Mouse (Mus musculus) hematopoietic stem cell, adult 5-6 weeks (primary cell): ENCODE data around the gene Rep15. TPM values are rescaled to one million over a fixed set of nuclear protein-coding genes. Genes with fewer than 3 reads are reported as not detected.

Experiments used
- ATAC-seq, 2 experiments: fragments of 125-278 bp in 1 of 2; replicated peaks in 1 of 2; 2 replicates each; pipeline ENCODE4 v1.8.0; 2016 to 2017; ENCODE audit warnings: inconsistent platforms in 2 of 2, mild to moderate bottlenecking in 2 of 2, moderate number of reproducible peaks in 2 of 2, low read depth in 1 of 2, moderate TSS enrichment in 1 of 2; ENCODE audit not compliant: low FRiP score in 2 of 2, poor library complexity in 2 of 2, severe bottlenecking in 2 of 2, insufficient read depth in 1 of 2, low TSS enrichment in 1 of 2
- total RNA-seq: library from RNA; stranded (forward); fragments of 172-1452, 232-1000 nt; gene quantifications from 2 replicates; pipeline ENCODE4 v1.2.3, GENCODE M21; 2017

Rep15 gene
- total RNA-seq, 1 experiment from 2014 or later = not detected

DNA sequence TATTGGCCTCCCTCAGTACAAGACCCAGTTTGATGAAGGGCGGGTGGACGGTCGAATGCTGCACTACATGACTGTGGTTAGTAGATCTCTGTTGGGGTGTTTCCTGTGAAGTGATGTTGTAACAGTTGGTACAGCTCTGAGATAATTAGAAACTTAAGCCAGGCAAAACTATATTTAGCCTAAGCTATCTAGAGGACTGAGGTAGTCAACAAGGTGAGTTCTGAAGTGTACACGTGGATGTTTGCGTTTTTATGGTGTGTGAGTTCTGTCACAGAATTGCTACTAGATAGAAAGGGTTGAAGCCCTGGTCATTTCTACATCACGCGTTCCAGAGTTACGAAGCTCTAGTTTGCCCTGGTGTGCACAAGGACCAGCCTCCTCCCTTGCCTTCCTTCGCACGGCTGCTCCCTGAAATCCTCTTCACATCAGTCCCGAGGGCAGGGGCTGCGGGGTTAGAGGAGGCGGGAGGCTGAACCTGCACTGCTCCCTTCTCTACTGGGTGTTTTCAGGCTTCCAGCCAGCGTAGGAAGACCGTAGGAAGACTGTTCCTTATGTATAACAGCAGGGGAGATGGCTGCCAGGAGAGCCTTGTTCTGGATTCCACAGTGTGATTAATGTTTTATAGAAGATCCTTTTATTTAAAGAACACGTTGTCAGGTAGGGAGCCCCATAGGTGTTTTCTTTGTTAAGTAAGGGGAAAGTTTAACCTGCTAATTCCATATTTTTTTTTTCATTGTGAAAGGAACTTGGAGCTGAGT, 9.8 kb upstream of the Rep15 start:
- no peak for ATAC-seq

GRCm38 (mm10) chr6:147023133-147023395, 9.3 kb upstream of the Rep15 start:
- ATAC-seq = no peak

DNA sequence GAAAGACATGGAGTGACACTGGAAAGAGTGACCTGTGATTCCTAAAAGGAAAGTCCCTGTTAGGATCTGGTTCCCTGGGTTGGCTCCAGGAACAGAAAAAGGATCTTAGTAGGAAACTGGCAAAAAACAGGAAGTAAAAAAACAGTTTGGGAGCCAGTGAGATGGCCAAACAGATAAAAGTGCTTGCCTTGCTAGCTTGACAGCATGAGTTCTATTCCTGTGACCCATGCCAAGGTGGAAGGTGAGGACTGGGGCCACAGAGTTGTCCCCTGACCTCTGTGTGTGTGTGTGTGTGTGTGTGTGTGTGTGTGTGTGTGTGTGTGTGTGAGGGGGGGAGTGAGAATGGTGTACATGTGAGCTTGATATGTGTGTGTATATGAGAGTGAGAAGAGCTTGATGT, 8.8 kb upstream of the Rep15 start:
- no peak for ATAC-seq

DNA sequence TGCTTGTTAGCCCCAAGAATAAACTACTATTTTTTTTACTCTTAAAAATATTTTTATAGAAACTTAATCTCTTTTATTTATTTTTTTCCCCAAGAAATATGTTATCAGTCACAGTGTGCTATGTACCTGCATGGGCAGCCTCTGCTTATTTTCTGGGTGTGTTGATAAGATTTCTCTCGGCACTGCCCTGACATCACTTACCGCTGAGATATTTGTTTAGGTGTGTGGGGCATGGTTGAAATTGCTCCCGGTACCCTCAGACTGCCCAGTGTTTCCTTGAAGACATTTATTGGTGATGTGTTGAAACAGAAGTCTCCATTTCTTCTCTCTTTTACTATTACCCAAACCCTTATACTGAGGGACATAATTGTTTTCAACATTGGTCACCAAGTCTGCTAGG, 7.6 kb upstream of the Rep15 start:
- no peak for ATAC-seq

DNA sequence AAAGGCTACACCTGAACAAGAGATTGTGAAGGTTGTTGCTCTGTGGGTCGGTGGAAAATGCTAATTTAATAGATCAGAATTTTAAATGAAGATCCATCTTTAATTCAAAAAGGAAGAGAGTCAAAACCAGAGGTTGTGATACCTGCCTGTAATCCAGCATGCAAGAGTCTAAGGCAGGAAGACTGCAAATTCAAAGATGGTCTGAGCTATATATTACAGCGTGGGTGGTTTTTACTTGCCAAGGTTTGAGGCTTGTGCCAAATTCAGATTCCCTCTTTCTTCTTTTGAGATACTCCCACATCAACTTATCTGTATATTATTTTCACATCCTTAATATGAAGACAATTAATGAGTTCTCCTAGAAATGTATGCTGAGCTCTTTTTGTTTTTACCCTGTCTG, 4.0 kb upstream of the Rep15 start:
- no peak for ATAC-seq

DNA sequence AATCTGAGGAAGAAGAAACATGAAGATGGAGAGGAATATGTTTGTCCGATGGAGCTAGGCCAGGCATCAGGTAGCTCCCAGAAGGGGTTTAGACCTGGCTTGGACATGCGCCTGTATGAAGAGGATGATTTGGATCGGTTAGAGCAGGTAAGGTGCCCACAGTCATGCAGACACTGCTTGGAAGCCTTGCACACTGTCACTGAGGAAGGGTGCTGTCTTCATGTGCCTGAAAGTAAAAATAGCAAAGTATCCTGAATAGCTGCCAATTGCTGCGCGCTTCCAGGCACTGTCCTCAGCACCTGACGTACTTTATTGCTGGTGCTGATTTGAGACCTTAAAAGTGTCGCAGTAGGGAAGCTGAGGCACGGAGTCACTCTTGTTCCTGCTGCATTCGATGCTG, 2.8 kb upstream of the Rep15 start:
- no peak for ATAC-seq

DNA sequence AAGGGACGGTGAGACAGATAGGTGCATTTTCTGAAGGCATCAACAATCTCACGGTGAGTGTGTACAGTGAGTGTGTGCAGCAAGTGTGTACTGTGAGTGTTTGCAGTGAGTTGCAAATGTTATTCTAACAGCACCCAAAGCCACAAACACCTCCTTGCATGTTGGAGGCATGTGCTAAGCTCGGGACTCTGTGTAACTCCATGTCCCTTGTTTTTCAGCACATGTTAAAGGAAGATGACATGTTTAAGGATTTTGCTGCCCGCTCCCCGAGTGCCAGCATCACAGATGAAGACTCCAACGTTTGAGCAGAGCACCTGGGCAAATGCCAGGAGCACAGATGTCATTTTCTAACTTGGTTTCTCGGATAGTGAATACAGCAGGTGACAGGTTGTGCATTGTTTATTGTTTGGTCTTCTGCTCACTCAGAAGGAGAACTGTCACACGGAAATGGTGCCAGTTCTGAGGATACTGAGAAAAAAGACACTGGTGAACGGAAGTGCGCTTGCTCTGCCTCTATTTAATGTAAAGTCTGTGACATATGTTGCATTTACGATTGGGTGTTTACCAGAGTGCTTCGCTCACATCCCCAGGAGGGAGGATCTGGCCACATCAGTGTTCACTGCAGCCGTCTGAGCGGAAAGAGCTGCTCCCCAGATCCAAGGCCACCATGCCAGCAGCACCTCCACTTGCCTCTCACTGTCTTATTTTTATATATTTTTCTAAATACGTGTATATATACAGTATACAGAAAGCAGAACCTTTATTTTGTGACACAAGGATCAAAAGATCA, 2.1 kb upstream of the Rep15 start:
- no peak for ATAC-seq

- ATAC-seq = peak; percentile 97 to 99
These were observed 10.2 kb downstream of the Rep15 start, which contains the start of gene Mrps35 for GRCm38 (mm10) chr6:147042291-147043290. TSS of gene Mrps35 (plus strand) at chr6:147042764.

DNA sequence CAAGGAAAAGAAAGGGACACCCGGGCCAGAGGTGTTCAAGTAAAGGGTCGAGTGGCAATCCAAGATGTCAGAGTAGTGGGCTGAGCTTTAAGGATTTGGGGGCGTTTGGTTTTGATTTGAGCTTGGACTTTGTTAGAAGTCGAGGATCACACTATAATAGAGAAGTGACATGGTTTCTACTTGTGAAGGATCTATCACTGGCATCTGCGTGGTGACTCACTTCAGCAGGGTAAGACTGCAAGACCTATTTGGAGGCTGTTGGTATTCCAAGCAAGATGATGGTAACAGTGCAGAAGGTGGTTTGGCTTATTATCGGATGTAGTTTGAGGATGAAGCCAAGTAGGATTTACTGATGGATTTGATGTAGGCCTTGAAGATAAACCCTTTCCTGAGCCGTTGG, 11.2 kb downstream of the Rep15 start:
- no peak for ATAC-seq

GRCm38 (mm10) chr6:147049239-147049805, 16.9 kb downstream of the Rep15 start:
- no peak for ATAC-seq

- peak; percentile 62 to 87; a peak in 2 of 4 replicates for ATAC-seq
These were observed 19.3 kb downstream of the Rep15 start for GRCm38 (mm10) chr6:147051666-147052065.

GRCm38 (mm10) chr6:147052440-147052839, 20.1 kb downstream of the Rep15 start:
- peak in 1 of 2 experiments; percentile 30; a peak in 1 of 4 replicates for ATAC-seq

GRCm38 (mm10) chr6:147053785-147054646, 21.6 kb downstream of the Rep15 start:
- no peak for ATAC-seq

DNA sequence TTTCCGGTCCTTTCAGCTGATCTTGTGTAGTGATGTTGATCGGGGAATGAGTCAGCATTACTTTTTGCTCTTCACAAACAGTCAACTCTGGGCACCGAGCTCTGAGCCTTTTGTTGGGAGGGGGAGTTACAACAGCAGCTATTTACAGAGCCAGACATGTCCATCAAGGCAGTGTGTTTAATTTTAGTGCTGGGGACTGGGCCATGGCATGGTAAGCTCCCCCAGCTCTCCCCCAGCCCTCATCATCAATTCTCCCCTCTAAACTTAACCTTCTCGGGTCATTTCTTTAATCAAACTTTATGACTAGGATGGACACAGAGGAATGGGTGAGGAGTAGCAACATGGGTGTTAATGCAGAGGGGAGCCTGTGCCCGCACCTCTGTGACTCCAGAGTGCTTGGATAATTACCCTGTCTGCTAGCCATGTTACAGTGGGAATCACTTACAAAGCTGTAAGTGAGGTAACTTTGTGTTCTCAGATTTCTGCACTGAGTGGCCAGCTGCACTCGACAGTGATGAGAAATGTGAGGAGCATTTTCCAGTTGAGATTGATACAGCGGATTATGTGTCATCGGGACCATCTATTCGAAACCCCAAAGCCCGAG, 23.1 kb downstream of the Rep15 start:
- no peak for ATAC-seq

DNA sequence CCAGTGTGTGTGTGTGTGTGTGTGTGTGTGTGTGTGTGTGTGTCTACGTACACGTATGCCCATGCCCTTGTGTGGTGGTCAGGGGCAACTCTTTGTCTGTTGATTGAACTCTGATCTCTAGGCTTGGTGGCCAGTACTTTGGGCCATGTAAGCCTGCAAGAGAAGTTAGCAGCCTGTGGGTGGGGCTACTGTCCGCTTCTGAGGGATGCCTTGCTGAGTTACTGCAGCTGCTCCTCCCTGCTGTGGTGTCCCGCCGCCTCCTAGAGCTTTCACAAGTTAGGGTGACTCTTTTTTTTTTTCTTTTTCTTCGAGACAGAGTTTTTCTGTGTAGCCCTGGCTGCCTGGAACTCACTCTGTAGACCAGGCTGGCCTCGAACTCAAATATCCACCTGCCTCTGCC, 26.9 kb downstream of the Rep15 start:
- ATAC-seq = no peak

DNA sequence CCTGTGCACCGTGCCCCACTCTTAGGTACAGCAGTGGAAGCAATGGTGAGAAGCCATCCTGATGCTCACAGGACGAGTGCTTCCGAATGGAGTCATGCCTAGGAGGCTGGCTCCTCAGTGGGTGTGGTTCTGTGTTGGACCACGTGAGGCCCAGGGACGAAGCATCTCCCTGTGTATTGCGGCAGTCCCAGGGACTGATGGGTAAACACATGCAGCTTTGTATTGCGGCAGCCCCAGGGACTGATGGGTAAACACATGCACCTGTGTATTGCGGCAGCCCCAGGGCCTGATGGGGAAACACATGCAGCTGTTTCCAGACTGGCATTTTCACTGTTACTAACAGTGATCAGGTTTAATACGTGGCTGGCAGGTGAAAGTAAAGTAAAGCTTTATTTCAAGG, 29.2 kb downstream of the Rep15 start:
- no peak for ATAC-seq
